Mouse (Mus musculus): Measurements from ENCODE around the gene Kcne4. TPM values are rescaled to one million over a fixed set of nuclear protein-coding genes. Genes with fewer than 3 reads are reported as not detected.

Kcne4 gene
- polyA plus RNA-seq, 1 experiment, result 0.84 TPM

DNA sequence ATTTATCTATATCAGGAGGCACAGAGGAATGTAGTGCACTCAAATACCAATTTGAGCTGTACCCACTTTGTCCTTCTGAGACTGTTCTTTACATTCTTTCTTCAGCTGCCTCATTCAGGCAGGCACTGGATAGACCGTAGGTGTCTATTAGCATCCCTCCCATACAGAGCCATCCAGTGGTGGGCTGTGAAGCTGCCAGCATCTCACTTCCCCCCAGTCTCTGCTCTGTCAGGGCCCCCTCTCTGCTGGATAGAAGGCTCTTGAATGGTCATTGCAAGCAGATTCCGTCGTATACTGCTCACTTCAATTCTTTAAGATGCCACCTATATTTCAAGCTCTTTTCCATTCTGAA, 36.5 kb downstream of the Kcne4 start:
- H3K27me3 ChIP-seq (ENCODE audit: control insufficient read depth, insufficient read depth, low read length), result no peaks in the 10 kb centered on the region
- H3K27ac ChIP-seq (ENCODE audit: insufficient read depth, low read length), result no peak overlapping the region
- H3K4me3 ChIP-seq (ENCODE audit: extremely low read depth, insufficient read depth, insufficient read length), result no peak overlapping the region
- TF ChIP-seq POLR2A (IDR thresholded peaks at IDR 0.05; ENCODE audit: low read depth, low read length) (no peak), CTCF (IDR thresholded peaks at IDR 0.05; ENCODE audit: extremely low read depth, insufficient read depth, insufficient read length, insufficient replicate concordance) (no peak)
- 95% methylated on average over 3 of the region's 3 CpGs for WGBS
- no peaks in the 10 kb centered on the region for H3K4me1 ChIP-seq (ENCODE audit: control insufficient read depth, insufficient read depth, insufficient read length)
- no peaks in the 10 kb centered on the region for H3K36me3 ChIP-seq (ENCODE audit: control insufficient read depth, insufficient read depth, low read length)
- no peak for DNase-seq (ENCODE audit: low read depth in 1 of 2, low spot score in 2 of 2)

DNA sequence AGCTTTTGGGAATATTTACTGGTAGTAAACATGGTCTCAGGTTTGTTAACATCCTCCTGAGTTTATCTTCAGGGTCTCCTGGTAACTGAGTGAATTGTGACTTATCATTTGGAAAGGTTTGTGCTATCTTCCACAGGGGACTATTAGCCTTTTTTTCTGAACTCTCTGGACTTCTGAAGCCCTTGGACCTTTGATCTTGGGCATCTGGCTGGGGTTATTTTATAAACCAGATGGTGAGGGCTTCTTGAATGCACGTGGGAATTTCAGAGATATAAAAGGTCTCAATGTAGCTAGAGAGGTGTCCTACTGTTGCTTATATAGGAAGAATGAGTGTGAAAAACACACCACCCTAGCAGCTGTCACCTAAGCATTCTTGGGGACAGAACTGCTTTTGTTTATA, 37.7 kb downstream of the Kcne4 start:
- TF ChIP-seq POLR2A (IDR thresholded peaks at IDR 0.05; ENCODE audit: low read depth, low read length) (no peak), CTCF (IDR thresholded peaks at IDR 0.05; ENCODE audit: extremely low read depth, insufficient read depth, insufficient read length, insufficient replicate concordance) (no peak)
- Histone ChIP-seq H3K4me3 (ENCODE audit: extremely low read depth, insufficient read depth, insufficient read length) (no peak overlapping the region), H3K36me3 (ENCODE audit: control insufficient read depth, insufficient read depth, low read length) (no peaks in the 10 kb centered on the region), H3K27me3 (ENCODE audit: control insufficient read depth, insufficient read depth, low read length) (no peaks in the 10 kb centered on the region), H3K4me1 (ENCODE audit: control insufficient read depth, insufficient read depth, insufficient read length) (no peaks in the 10 kb centered on the region), H3K27ac (ENCODE audit: insufficient read depth, low read length) (no peak overlapping the region)
- DNase-seq (ENCODE audit: low read depth in 1 of 2, low spot score in 2 of 2), result no peak
- 66% methylated on average over 1 of the region's 1 CpGs for WGBS

DNA sequence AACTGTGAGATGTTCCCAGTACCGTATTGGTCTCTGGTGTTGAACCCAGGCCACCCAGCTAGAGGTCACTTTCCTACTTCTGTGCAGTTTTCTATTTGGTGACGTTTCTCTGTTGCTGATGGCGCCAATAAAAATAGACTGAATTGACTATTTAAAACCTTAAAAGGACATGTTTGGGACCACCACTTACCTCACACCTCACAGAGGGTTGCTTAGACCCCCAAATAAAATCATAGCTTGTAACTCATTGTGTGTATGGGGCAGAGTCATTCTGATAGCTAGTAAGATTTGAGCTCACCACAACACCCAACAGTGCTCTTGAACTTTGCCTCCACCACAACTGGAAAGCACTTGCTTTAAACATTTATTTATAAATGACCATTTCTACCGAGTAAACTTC, 43.0 kb downstream of the Kcne4 start:
- Histone ChIP-seq H3K27ac (ENCODE audit: insufficient read depth, low read length) (no peak overlapping the region), H3K36me3 (ENCODE audit: control insufficient read depth, insufficient read depth, low read length) (no peaks in the 10 kb centered on the region), H3K4me1 (ENCODE audit: control insufficient read depth, insufficient read depth, insufficient read length) (no peaks in the 10 kb centered on the region), H3K4me3 (ENCODE audit: extremely low read depth, insufficient read depth, insufficient read length) (no peak overlapping the region), H3K27me3 (ENCODE audit: control insufficient read depth, insufficient read depth, low read length) (no peaks in the 10 kb centered on the region)
- no peak for DNase-seq (ENCODE audit: low read depth in 1 of 2, low spot score in 2 of 2)
- WGBS, result 85% methylated on average over 4 of the region's 4 CpGs
- no peak for TF ChIP-seq POLR2A (IDR thresholded peaks at IDR 0.05; ENCODE audit: low read depth, low read length)
- no peak for TF ChIP-seq CTCF (IDR thresholded peaks at IDR 0.05; ENCODE audit: extremely low read depth, insufficient read depth, insufficient read length, insufficient replicate concordance)

DNA sequence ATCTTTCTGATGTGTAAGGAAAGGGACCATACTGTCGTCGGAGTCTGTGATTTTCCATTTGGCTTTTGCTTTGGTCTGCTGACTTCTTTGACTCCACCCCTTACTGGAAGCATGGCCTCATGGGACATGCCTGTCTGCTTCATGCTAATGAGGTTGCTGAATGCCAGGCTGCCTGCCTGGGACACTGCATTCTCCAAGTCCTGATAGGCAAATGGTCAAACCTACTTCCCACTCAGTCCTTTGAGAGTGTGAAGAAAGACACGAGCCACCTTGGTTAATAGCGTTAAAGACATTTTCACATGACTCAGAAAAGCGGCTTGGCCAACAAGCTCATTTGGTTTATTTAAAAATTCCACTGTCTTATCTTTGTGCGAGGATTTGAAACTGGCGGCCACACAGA, 43.5 kb downstream of the Kcne4 start:
- Histone ChIP-seq H3K4me1 (ENCODE audit: control insufficient read depth, insufficient read depth, insufficient read length) (no peaks in the 10 kb centered on the region), H3K36me3 (ENCODE audit: control insufficient read depth, insufficient read depth, low read length) (no peaks in the 10 kb centered on the region), H3K4me3 (ENCODE audit: extremely low read depth, insufficient read depth, insufficient read length) (no peak overlapping the region), H3K27me3 (ENCODE audit: control insufficient read depth, insufficient read depth, low read length) (no peaks in the 10 kb centered on the region), H3K27ac (ENCODE audit: insufficient read depth, low read length) (no peak overlapping the region)
- TF ChIP-seq POLR2A (IDR thresholded peaks at IDR 0.05; ENCODE audit: low read depth, low read length) (no peak), CTCF (IDR thresholded peaks at IDR 0.05; ENCODE audit: extremely low read depth, insufficient read depth, insufficient read length, insufficient replicate concordance) (no peak)
- WGBS, result 89% methylated on average over 7 of the region's 7 CpGs
- no peak for DNase-seq (ENCODE audit: low read depth in 1 of 2, low spot score in 2 of 2)

DNA sequence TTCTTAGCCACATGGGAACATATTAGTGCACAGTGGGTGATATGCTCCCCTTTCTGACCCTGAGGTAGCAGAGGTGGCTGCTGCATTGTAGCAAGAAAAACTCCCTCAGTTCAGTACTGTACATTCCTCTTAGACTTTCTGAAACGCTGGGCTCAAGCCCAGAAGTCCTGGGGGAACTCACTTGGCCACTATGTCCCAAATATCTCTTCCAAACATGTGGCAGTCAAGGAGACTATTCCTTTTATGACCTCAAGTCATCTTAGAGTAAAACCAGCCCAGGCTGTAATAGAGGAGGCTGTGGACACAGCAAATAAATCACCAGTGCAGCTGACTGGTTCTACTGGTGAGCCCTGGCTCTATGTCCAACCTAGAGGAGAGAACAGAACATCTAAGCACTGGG, 45.7 kb downstream of the Kcne4 start:
- WGBS, result 59% methylated on average over 1 of the region's 1 CpGs
- H3K4me3 ChIP-seq (ENCODE audit: extremely low read depth, insufficient read depth, insufficient read length), result no peak overlapping the region
- no peaks in the 10 kb centered on the region for H3K4me1 ChIP-seq (ENCODE audit: control insufficient read depth, insufficient read depth, insufficient read length)
- TF ChIP-seq CTCF (IDR thresholded peaks at IDR 0.05; ENCODE audit: extremely low read depth, insufficient read depth, insufficient read length, insufficient replicate concordance), result no peak
- TF ChIP-seq POLR2A (IDR thresholded peaks at IDR 0.05; ENCODE audit: low read depth, low read length), result no peak
- no peak overlapping the region for H3K27ac ChIP-seq (ENCODE audit: insufficient read depth, low read length)
- H3K36me3 ChIP-seq (ENCODE audit: control insufficient read depth, insufficient read depth, low read length), result no peaks in the 10 kb centered on the region
- no peaks in the 10 kb centered on the region for H3K27me3 ChIP-seq (ENCODE audit: control insufficient read depth, insufficient read depth, low read length)
- DNase-seq (ENCODE audit: low read depth in 1 of 2, low spot score in 2 of 2), result no peak

DNA sequence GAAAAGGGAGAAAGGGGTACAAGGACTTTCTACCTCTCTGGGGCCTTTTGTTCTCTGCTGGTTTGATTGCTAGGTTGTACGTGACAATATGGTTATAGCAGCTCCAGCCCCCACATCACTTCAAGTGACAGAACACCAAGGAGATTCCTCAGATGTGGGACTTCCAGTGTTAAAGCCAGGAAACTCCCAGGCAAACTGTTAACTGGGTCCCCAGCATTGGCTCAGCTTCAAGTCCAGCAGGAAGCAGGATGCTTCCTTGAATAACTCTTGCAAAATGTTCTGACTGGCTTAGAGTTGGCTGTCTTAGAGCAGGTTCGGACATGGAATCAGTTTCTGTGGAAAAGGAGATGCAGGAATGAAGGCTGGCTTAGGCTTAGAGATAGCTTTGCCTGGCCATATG, 47.3 kb downstream of the Kcne4 start:
- DNase-seq (ENCODE audit: low read depth in 1 of 2, low spot score in 2 of 2), result no peak
- Histone ChIP-seq H3K36me3 (ENCODE audit: control insufficient read depth, insufficient read depth, low read length) (no peaks in the 10 kb centered on the region), H3K4me3 (ENCODE audit: extremely low read depth, insufficient read depth, insufficient read length) (no peak overlapping the region), H3K27ac (ENCODE audit: insufficient read depth, low read length) (no peak overlapping the region), H3K4me1 (ENCODE audit: control insufficient read depth, insufficient read depth, insufficient read length) (no peaks in the 10 kb centered on the region), H3K27me3 (ENCODE audit: control insufficient read depth, insufficient read depth, low read length) (no peaks in the 10 kb centered on the region)
- 69% methylated on average over 2 of the region's 2 CpGs for WGBS
- TF ChIP-seq POLR2A (IDR thresholded peaks at IDR 0.05; ENCODE audit: low read depth, low read length) (no peak), CTCF (IDR thresholded peaks at IDR 0.05; ENCODE audit: extremely low read depth, insufficient read depth, insufficient read length, insufficient replicate concordance) (no peak)

DNA sequence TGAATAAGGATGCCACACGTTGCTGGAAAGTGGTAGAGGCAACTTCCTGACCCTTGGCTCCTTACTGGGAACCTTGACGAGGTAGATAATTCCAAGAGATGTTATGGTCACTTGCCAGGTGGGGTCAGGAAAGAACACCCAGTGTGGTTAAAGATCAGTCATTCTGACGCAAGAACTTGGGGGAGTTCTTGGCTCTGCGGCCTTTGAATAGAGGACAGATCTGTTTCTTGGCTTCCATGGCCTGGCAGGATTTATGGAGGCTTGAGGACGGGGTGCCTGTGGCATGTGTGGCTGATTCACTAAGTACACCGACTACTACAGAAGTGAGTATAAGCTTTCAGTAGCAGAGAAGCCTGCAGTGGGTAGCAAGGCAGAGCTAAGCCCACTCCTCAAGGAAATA, 47.8 kb downstream of the Kcne4 start:
- no peak for TF ChIP-seq CTCF (IDR thresholded peaks at IDR 0.05; ENCODE audit: extremely low read depth, insufficient read depth, insufficient read length, insufficient replicate concordance)
- TF ChIP-seq POLR2A (IDR thresholded peaks at IDR 0.05; ENCODE audit: low read depth, low read length), result no peak
- 63% methylated on average over 6 of the region's 6 CpGs for WGBS
- no peak overlapping the region for H3K27ac ChIP-seq (ENCODE audit: insufficient read depth, low read length)
- no peaks in the 10 kb centered on the region for H3K4me1 ChIP-seq (ENCODE audit: control insufficient read depth, insufficient read depth, insufficient read length)
- DNase-seq (ENCODE audit: low read depth in 1 of 2, low spot score in 2 of 2), result no peak
- H3K36me3 ChIP-seq (ENCODE audit: control insufficient read depth, insufficient read depth, low read length), result no peaks in the 10 kb centered on the region
- no peaks in the 10 kb centered on the region for H3K27me3 ChIP-seq (ENCODE audit: control insufficient read depth, insufficient read depth, low read length)
- H3K4me3 ChIP-seq (ENCODE audit: extremely low read depth, insufficient read depth, insufficient read length), result no peak overlapping the region
